Mouse (Mus musculus): Measurements from ENCODE around the gene H2-T23. TPM values are rescaled to one million over a fixed set of nuclear protein-coding genes. Genes with fewer than 3 reads are reported as not detected.
"Not testable (repeated sequence)": the region's sequence is repeated elsewhere in the genome, so short reads cannot be mapped to it uniquely, and the experiment has no call there.

The H2-T23 gene
- polyA plus RNA-seq, 1 experiment from 2014 or later, result 5.1 TPM

- not testable (repeated sequence) for H3K4me3 ChIP-seq (ENCODE audit: low read length); H3K4me1 ChIP-seq (ENCODE audit: control insufficient read depth, insufficient read depth, low read depth, low read length); H3K4me2 ChIP-seq (ENCODE audit: low read length); H3K27ac ChIP-seq (ENCODE audit: low read depth, low read length); H3K36me3 ChIP-seq (ENCODE audit: control insufficient read depth, insufficient read depth, low read length); H3K9ac ChIP-seq (ENCODE audit: low read depth, low read length); ATAC-seq; H3K9me3 ChIP-seq (ENCODE audit: control insufficient read depth, low read length); H3K27me3 ChIP-seq (replicated peaks; ENCODE audit: control insufficient read depth, insufficient read depth, low read length)
- 87% methylated on average over 13 of the region's 13 CpGs for WGBS
Measured at GRCm38 (mm10) chr17:36036126-36036525, 3.5 kb upstream of the H2-T23 start.

- ATAC-seq; H3K27me3 ChIP-seq (replicated peaks; ENCODE audit: control insufficient read depth, insufficient read depth, low read length); H3K27ac ChIP-seq (ENCODE audit: low read depth, low read length); H3K9me3 ChIP-seq (ENCODE audit: control insufficient read depth, low read length); H3K9ac ChIP-seq (ENCODE audit: low read depth, low read length); H3K4me1 ChIP-seq (ENCODE audit: control insufficient read depth, insufficient read depth, low read depth, low read length); H3K4me3 ChIP-seq (ENCODE audit: low read length); H3K4me2 ChIP-seq (ENCODE audit: low read length); H3K36me3 ChIP-seq (ENCODE audit: control insufficient read depth, insufficient read depth, low read length): not testable (repeated sequence)
- 45% methylated on average over 3 of the region's 3 CpGs for WGBS
Measured at GRCm38 (mm10) chr17:36035010-36035638, 2.5 kb upstream of the H2-T23 start.

- H3K27me3 ChIP-seq (replicated peaks; ENCODE audit: control insufficient read depth, insufficient read depth, low read length); ATAC-seq; H3K4me3 ChIP-seq (ENCODE audit: low read length); H3K4me2 ChIP-seq (ENCODE audit: low read length); H3K9me3 ChIP-seq (ENCODE audit: control insufficient read depth, low read length); H3K27ac ChIP-seq (ENCODE audit: low read depth, low read length); H3K36me3 ChIP-seq (ENCODE audit: control insufficient read depth, insufficient read depth, low read length); H3K4me1 ChIP-seq (ENCODE audit: control insufficient read depth, insufficient read depth, low read depth, low read length); H3K9ac ChIP-seq (ENCODE audit: low read depth, low read length): not testable (repeated sequence)
- 55% methylated on average over 3 of the region's 3 CpGs for WGBS
Measured at GRCm38 (mm10) chr17:36034524-36034923, 1.9 kb upstream of the H2-T23 start.

- Histone ChIP-seq H3K4me3 (ENCODE audit: low read length) (peak overlapping the region; percentile 46), H3K4me2 (ENCODE audit: low read length) (peak overlapping the region; percentile 85), H3K9ac (ENCODE audit: low read depth, low read length) (peak overlapping the region; percentile 57)
- H3K4me1 ChIP-seq (ENCODE audit: control insufficient read depth, insufficient read depth, low read depth, low read length); H3K27ac ChIP-seq (ENCODE audit: low read depth, low read length); H3K36me3 ChIP-seq (ENCODE audit: control insufficient read depth, insufficient read depth, low read length); H3K9me3 ChIP-seq (ENCODE audit: control insufficient read depth, low read length); H3K27me3 ChIP-seq (replicated peaks; ENCODE audit: control insufficient read depth, insufficient read depth, low read length): not testable (repeated sequence)
- ATAC-seq, result peak; percentile 86
- 1% methylated on average over 37 of the region's 40 CpGs for WGBS
Measured at GRCm38 (mm10) chr17:36031583-36032331, 898 bp downstream of the H2-T23 start.

GRCm38 (mm10) chr17:36030703-36031582 is 1.7 kb downstream of the H2-T23 start:
- not testable (repeated sequence) for H3K27me3 ChIP-seq (replicated peaks; ENCODE audit: control insufficient read depth, insufficient read depth, low read length); H3K36me3 ChIP-seq (ENCODE audit: control insufficient read depth, insufficient read depth, low read length); H3K9me3 ChIP-seq (ENCODE audit: control insufficient read depth, low read length); H3K4me1 ChIP-seq (ENCODE audit: control insufficient read depth, insufficient read depth, low read depth, low read length); H3K27ac ChIP-seq (ENCODE audit: low read depth, low read length)
- ATAC-seq, result peak; percentile 6; the same call in 1 of the 2 replicates
- H3K4me3 ChIP-seq (ENCODE audit: low read length), result peak overlapping the region; percentile 46
- 36% methylated on average over 8 of the region's 8 CpGs for WGBS
- peak overlapping the region; percentile 25 for H3K9ac ChIP-seq (ENCODE audit: low read depth, low read length)
- peak overlapping the region; percentile 85 for H3K4me2 ChIP-seq (ENCODE audit: low read length)

- not testable (repeated sequence) for H3K27me3 ChIP-seq (replicated peaks; ENCODE audit: control insufficient read depth, insufficient read depth, low read length); H3K36me3 ChIP-seq (ENCODE audit: control insufficient read depth, insufficient read depth, low read length); H3K27ac ChIP-seq (ENCODE audit: low read depth, low read length); H3K9ac ChIP-seq (ENCODE audit: low read depth, low read length); H3K4me2 ChIP-seq (ENCODE audit: low read length); H3K4me1 ChIP-seq (ENCODE audit: control insufficient read depth, insufficient read depth, low read depth, low read length); H3K9me3 ChIP-seq (ENCODE audit: control insufficient read depth, low read length); ATAC-seq; H3K4me3 ChIP-seq (ENCODE audit: low read length)
- WGBS, result 75% methylated on average over 2 of the region's 4 CpGs
Measured at GRCm38 (mm10) chr17:36030046-36030702, 2.5 kb downstream of the H2-T23 start.

- no peak overlapping the region for H3K9ac ChIP-seq (ENCODE audit: low read depth, low read length)
- no peak for ATAC-seq
- H3K4me1 ChIP-seq (ENCODE audit: control insufficient read depth, insufficient read depth, low read depth, low read length), result 0 out of 2 replicates have a peak, but pooled peaks cover 2% of the 10 kb centered on the region
- H3K36me3 ChIP-seq (ENCODE audit: control insufficient read depth, insufficient read depth, low read length), result no peaks in the 10 kb centered on the region
- no peaks in the 10 kb centered on the region for H3K27me3 ChIP-seq (replicated peaks; ENCODE audit: control insufficient read depth, insufficient read depth, low read length)
- no peak overlapping the region for H3K27ac ChIP-seq (ENCODE audit: low read depth, low read length)
- H3K9me3 ChIP-seq (ENCODE audit: control insufficient read depth, low read length), result no peaks in the 10 kb centered on the region
- H3K4me2 ChIP-seq (ENCODE audit: low read length), result no peak overlapping the region
- H3K4me3 ChIP-seq (ENCODE audit: low read length), result no peak overlapping the region
- WGBS, result 79% methylated on average over 7 of the region's 7 CpGs
Measured at GRCm38 (mm10) chr17:36028879-36029619, 3.6 kb downstream of the H2-T23 start.

GRCm38 (mm10) chr17:36027663-36028062 is 5.0 kb downstream of the H2-T23 start:
- Histone ChIP-seq H3K9me3 (ENCODE audit: control insufficient read depth, low read length) (no peaks in the 10 kb centered on the region), H3K27me3 (replicated peaks; ENCODE audit: control insufficient read depth, insufficient read depth, low read length) (no peaks in the 10 kb centered on the region), H3K4me3 (ENCODE audit: low read length) (no peak overlapping the region), H3K9ac (ENCODE audit: low read depth, low read length) (no peak overlapping the region), H3K27ac (ENCODE audit: low read depth, low read length) (no peak overlapping the region), H3K36me3 (ENCODE audit: control insufficient read depth, insufficient read depth, low read length) (no peaks in the 10 kb centered on the region), H3K4me1 (ENCODE audit: control insufficient read depth, insufficient read depth, low read depth, low read length) (0 out of 2 replicates have a peak, but pooled peaks cover 2% of the 10 kb centered on the region), H3K4me2 (ENCODE audit: low read length) (no peak overlapping the region)
- ATAC-seq, result no peak
- WGBS, result 88% methylated on average over 4 of the region's 4 CpGs
